Mouse (Mus musculus) heart, embryonic 14.5 days (tissue): ENCODE measurements around the gene Cux1. TPM values are rescaled to one million over a fixed set of nuclear protein-coding genes. Genes with fewer than 3 reads are reported as not detected.

Experiments
- ATAC-seq: fragments of 200-750 bp; cut with Nextera tagmentation; 2 replicates; pipeline ENCODE4 v1.8.0; 2017; ENCODE audit warnings: low read depth, moderate TSS enrichment; ENCODE audit not compliant: insufficient number of reproducible peaks, insufficient read depth, low FRiP score
- H3K27ac ChIP-seq, 2 experiments: fragments of 200-500 bp in 1 of 2; fragments of 300-500 bp in 1 of 2; sonication (generic) in 1 of 2; replicated peaks in 1 of 2; 2 replicates each; pipeline ENCODE4 v1.5.1; 2012 to 2014; ENCODE audit warnings: low read depth in 2 of 2, low read length in 2 of 2, control low read depth in 1 of 2, mild to moderate bottlenecking in 1 of 2, mixed read lengths in 1 of 2; ENCODE audit not compliant: control insufficient read depth in 1 of 2, insufficient read depth in 1 of 2
- H3K27me3 ChIP-seq: fragments of 300-500 bp; sonication (generic); 2 replicates; pipeline ENCODE4 v1.6.1; 2014; ENCODE audit warnings: mild to moderate bottlenecking, low read length, control low read depth; ENCODE audit not compliant: control insufficient read depth, insufficient read depth
- H3K36me3 ChIP-seq: fragments of 300-500 bp; sonication (generic); 2 replicates; pipeline ENCODE4 v1.6.1; 2014; ENCODE audit warnings: mild to moderate bottlenecking, control low read depth, low read length, mixed read lengths; ENCODE audit not compliant: control insufficient read depth, insufficient read depth
- H3K4me1 ChIP-seq, 2 experiments: fragments of 200-500 bp in 1 of 2; fragments of 300-500 bp in 1 of 2; sonication (generic) in 1 of 2; 2 replicates each; pipeline ENCODE4 v1.6.1; 2012 to 2014; ENCODE audit warnings: low read length in 2 of 2, control low read depth in 1 of 2, mixed read lengths in 1 of 2; ENCODE audit not compliant: control insufficient read depth in 2 of 2, insufficient read depth in 2 of 2
- H3K4me2 ChIP-seq: fragments of 300-500 bp; sonication (generic); 2 replicates; pipeline ENCODE4 v1.6.1; 2014; ENCODE audit warnings: mild to moderate bottlenecking, low read length
- H3K4me3 ChIP-seq, 2 experiments: fragments of 200-500 bp in 1 of 2; fragments of 300-500 bp in 1 of 2; sonication (generic) in 1 of 2; 2 replicates each; pipeline ENCODE4 v1.5.1; 2012 to 2014; ENCODE audit warnings: low read length in 2 of 2, mild to moderate bottlenecking in 2 of 2, control low read depth in 1 of 2, low read depth in 1 of 2, moderate library complexity in 1 of 2; ENCODE audit not compliant: control insufficient read depth in 1 of 2, insufficient read depth in 1 of 2
- H3K9ac ChIP-seq: fragments of 300-500 bp; sonication (generic); 2 replicates; pipeline ENCODE4 v1.6.1; 2014; ENCODE audit warnings: mild to moderate bottlenecking, low read length
- H3K9me3 ChIP-seq: fragments of 300-500 bp; sonication (generic); 2 replicates; pipeline ENCODE4 v1.6.1; 2016; ENCODE audit warnings: low read length, control low read depth; ENCODE audit not compliant: control insufficient read depth
- WGBS: fragments of 180-500 bp; shearing (Covaris S2); extraction: QIAGEN DNeasy Blood & Tissue Kit; methylation state at CpG from one replicate; pipeline ENCODE4 v1.1.7; 2014; 5-methylcytosine and 5-hydroxymethylcytosine counted together
- polyA plus RNA-seq: library from polyadenylated mRNA; unstranded; fragments of >200 nt; fragmentation: Nextera tagmentation; extraction: Ambion mirVana; gene quantifications from 2 replicates; pipeline ENCODE4 v1.2.1, GENCODE M21; 2014

The Cux1 gene
- polyA plus RNA-seq, 1 experiment from 2014 or later, result 71.6 TPM

DNA sequence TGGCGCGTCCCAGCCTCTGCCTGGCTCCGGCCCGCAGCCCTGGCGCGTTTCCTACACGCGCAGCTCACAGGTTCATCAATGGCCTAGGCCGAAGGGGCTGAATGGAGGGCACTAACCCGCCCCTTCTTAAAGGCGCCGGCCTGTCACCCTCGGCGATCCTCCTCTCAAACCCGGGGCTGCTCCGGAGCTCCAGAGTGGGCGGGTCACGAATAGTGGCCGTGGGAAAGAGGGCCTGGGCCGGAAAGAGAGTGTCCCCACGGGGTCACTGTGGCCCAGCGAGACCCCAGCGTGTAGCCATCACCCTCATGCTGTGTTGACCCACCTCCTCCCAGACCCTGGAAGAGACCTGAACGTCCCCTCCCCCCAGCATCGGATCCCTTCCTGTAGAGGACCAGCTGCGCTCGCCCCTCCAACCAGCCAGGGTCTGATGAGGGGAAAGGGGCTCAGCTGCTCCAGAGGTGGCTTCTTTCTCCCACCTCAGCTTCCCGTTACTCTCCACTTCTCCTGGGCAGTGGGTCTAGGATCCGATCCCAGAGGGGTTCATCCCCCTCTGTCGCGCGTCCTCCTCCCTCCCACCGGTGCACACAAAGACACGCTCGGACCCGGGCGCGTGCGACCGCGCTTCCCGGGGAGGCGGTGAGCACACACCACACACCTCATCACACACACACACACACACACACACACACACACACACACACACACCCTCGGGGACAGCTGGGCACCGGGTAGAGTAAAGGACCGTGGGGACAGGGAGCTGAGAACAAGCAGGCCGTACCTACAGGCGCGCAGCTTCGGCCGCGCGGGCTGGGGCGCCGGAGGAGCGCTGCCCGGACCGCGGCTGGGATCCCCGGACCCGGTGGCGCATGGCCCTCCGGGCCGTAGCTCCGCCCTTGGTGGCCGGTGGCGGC lies 323.2 kb downstream of the Cux1 start:
- under 1% methylated on average over 59 of the region's 67 CpGs for WGBS

DNA sequence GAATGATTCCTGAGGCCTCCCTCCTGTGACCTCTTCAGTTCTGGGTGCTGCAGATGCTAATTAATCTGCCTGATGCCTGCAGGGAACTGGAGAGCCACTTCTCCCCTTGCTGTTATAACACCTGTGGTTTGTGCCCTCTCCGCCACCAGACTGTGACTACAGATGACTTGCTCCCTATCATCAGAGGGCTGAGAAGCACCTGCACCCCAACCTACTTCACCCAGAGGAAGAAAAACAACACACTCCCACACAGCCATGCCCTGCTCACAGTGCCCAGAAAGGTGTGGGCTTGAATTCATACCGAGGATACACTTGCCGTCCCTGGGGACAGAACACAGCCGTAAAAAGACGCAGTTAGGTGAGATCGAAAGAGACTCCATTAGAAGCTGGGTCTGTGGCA lies 326.1 kb downstream of the Cux1 start:
- Histone ChIP-seq H3K4me1 (peaks cover 8 to 9% of the 10 kb centered on the region in 2 experiments; a peak in 3 of 4 replicates), H3K27me3 (peaks cover 45% of the 10 kb centered on the region), H3K27ac (no peak overlapping the region), H3K36me3 (no peaks in the 10 kb centered on the region), H3K4me2 (no peak overlapping the region), H3K9me3 (no peaks in the 10 kb centered on the region), H3K9ac (no peak overlapping the region), H3K4me3 (no peak overlapping the region)
- no peak for ATAC-seq
- WGBS, result 81% methylated on average over 6 of the region's 6 CpGs

More for the DNA sequence above, 323.2 kb downstream of the Cux1 start:
- Histone ChIP-seq H3K27me3 (peaks cover 26% of the 10 kb centered on the region), H3K36me3 (0 out of 2 replicates have a peak, but pooled peaks cover 3% of the 10 kb centered on the region), H3K4me3 (peak overlapping the region; percentile 68 to 69), H3K9ac (peak overlapping the region; percentile 73), H3K4me2 (peak overlapping the region; percentile 98), H3K9me3 (no peaks in the 10 kb centered on the region), H3K4me1 (peaks cover 8 to 9% of the 10 kb centered on the region in 2 experiments; a peak in 3 of 4 replicates), H3K27ac (no peak overlapping the region)
- peak; percentile 33; the same call in 1 of the 2 replicates for ATAC-seq

DNA sequence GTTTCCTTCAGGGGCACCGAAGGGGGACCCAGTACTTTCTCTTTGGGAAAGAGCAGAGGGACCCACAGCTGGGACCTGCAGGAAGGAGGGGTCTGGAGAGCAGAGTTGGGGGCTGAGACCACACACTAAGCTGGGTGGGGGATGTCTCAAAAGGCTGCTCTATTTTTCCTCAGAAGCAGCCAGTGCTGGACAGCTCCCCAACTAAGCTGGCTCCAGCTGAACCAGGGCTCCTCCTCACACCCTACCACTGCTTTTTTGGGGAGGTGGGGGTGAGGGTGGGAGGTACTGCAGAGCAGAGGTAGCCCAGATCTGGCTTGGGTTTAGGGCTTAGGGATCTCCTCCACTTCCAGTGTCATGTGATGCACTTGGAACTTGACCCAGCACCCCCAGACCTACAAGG lies 326.9 kb downstream of the Cux1 start:
- H3K36me3 ChIP-seq, result no peaks in the 10 kb centered on the region
- WGBS, result 53% methylated on average over 1 of the region's 1 CpGs
- H3K4me3 ChIP-seq, result no peak overlapping the region
- H3K27me3 ChIP-seq, result peaks cover 51% of the 10 kb centered on the region
- H3K4me2 ChIP-seq, result no peak overlapping the region
- H3K27ac ChIP-seq, result no peak overlapping the region
- no peaks in the 10 kb centered on the region for H3K9me3 ChIP-seq
- peaks cover 7 to 9% of the 10 kb centered on the region in 2 experiments; a peak in 3 of 4 replicates for H3K4me1 ChIP-seq
- no peak for ATAC-seq
- H3K9ac ChIP-seq, result no peak overlapping the region

DNA sequence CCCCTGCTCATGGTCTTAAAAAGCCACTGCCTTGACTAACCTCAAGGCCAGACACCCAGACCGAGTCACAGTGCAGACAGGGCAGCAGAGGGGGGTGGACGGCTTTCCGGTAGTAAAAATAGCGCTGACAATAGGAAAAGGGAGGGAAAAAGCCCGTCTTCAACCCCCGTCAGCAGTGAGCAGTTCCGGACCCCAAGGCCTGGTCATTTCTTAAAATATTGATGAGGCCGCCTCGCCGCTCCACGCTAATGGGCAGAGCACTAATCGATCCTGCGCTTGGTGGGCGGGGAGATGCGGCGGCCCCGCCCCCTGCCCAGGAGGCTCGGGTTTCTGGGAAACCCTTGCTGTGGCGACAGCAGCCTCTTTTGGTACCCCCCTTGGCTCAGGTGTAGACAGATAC lies 329.7 kb downstream of the Cux1 start:
- Histone ChIP-seq H3K4me1 (no peaks in the 10 kb centered on the region), H3K27me3 (peaks cover 55% of the 10 kb centered on the region), H3K4me2 (peak overlapping the region; percentile 66), H3K27ac (no peak overlapping the region), H3K9ac (peak overlapping the region; percentile 1; the same call in 1 of the 2 replicates), H3K36me3 (no peaks in the 10 kb centered on the region), H3K9me3 (no peaks in the 10 kb centered on the region), H3K4me3 (peak overlapping the region; percentile 15 to 31)
- 2% methylated on average over 19 of the region's 19 CpGs for WGBS
- no peak for ATAC-seq

DNA sequence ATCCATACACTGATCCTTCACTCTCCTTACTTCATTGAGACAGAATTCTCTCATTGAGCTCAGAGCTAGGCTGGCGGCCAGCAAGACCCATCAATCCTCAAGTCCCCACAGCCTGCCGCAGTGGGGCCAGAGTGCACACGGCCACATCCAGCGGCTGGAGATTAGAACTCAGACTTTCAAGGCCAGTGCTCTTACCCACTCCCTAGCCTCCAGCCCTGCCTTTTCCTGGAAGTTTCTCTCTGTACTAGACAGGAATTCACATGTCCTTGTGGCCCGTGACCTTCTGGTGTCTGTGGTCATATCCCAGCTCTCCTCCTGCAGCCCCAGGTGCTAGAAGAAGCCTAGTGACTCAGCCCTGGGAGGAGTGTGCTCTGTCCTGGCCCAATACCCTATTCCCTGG lies 330.7 kb downstream of the Cux1 start:
- Histone ChIP-seq H3K4me2 (no peak overlapping the region), H3K9ac (no peak overlapping the region), H3K27me3 (peaks cover 55% of the 10 kb centered on the region), H3K4me3 (no peak overlapping the region), H3K9me3 (no peaks in the 10 kb centered on the region), H3K36me3 (no peaks in the 10 kb centered on the region), H3K4me1 (peaks cover 0 to 2% of the 10 kb centered on the region in 2 experiments; a peak in 1 of 4 replicates), H3K27ac (no peak overlapping the region)
- no peak for ATAC-seq
- 55% methylated on average over 5 of the region's 5 CpGs for WGBS

DNA sequence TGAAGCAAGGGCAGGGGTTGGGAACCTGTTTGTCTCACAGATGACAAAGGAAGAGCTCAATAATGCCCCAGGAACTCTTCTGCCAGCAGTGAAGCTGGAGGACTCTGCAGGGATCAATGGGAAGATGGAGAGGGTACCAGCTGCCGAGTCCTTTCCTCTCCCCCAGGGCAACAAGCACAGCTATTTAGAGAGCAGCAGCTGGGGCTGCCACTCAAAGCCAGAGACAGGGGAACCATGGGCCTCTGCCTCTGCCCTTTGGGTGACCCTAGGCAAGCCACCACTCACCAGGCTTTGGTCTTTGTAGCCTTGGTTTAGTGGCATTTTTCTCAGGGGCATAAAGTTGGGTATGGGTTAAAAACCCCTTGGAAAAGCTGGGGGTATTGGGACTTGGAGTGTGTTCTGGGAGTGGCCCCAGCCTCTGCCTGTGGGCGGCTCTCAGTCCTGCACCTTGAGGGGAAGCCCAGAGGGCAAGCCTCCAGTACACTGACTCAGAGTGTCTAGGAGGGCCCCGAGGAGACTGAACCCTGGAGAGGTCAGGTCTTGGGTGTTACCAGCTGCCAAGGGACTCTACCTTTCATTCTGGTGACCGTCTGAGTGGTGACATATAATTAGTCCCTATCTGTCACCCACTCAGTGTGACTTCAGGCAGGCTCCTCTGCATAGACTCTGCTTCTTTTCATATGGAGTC lies 336.8 kb downstream of the Cux1 start:
- peaks cover 33% of the 10 kb centered on the region for H3K27me3 ChIP-seq
- H3K36me3 ChIP-seq, result no peaks in the 10 kb centered on the region
- no peak overlapping the region for H3K9ac ChIP-seq
- H3K4me2 ChIP-seq, result no peak overlapping the region
- peaks cover 2 to 4% of the 10 kb centered on the region in 2 experiments; a peak in 1 of 4 replicates for H3K4me1 ChIP-seq
- H3K9me3 ChIP-seq, result no peaks in the 10 kb centered on the region
- H3K4me3 ChIP-seq, result no peak overlapping the region
- 52% methylated on average over 4 of the region's 4 CpGs for WGBS
- no peak for ATAC-seq
- H3K27ac ChIP-seq, result no peak overlapping the region

DNA sequence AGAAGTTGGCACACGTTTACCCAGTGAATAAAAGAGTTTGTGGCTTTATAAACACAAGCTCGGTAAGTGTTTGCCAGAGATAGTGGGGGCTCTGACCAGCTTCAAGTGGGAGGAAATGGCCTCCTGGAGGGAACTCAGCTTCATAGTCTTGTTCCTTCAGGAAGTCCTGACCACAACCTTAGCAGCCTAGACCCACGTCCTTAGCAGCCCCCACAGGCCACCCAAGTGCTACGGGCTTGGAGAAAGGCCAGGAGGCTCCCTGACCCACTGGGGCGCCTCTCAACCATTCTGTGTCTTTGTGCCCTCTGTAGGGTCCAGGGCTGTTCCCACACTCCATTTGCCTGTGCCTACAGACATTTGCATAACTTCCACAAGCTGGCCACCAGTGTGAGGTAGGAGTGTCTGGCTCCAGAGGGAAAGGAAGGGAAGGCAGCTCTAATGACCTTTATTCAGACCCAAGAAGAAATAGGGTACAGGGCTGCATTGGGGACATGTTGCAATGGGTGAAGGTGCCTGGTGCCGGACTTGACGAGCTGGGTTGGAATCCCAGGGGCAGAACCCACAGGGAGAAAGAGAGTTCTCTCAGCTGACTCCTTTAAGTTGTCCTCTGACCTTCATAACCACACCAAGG lies 340.9 kb downstream of the Cux1 start:
- no peak for ATAC-seq
- Histone ChIP-seq H3K36me3 (no peaks in the 10 kb centered on the region), H3K27ac (no peak overlapping the region), H3K27me3 (peaks cover 5% of the 10 kb centered on the region), H3K4me2 (no peak overlapping the region), H3K4me3 (no peak overlapping the region), H3K9ac (no peak overlapping the region), H3K4me1 (peaks cover 2% of the 10 kb centered on the region in 2 experiments; a peak in 1 of 4 replicates), H3K9me3 (no peaks in the 10 kb centered on the region)
- 58% methylated on average over 7 of the region's 7 CpGs for WGBS
